Mouse (Mus musculus): ENCODE results near the gene Cpeb1. TPM values are rescaled to one million over a fixed set of nuclear protein-coding genes. Genes with fewer than 3 reads are reported as not detected.
A peak's percentile ranks its signal among the peaks of the same experiment; 100 is the strongest.

The Cpeb1 gene
- polyA plus RNA-seq, 1 experiment, result not detected

DNA sequence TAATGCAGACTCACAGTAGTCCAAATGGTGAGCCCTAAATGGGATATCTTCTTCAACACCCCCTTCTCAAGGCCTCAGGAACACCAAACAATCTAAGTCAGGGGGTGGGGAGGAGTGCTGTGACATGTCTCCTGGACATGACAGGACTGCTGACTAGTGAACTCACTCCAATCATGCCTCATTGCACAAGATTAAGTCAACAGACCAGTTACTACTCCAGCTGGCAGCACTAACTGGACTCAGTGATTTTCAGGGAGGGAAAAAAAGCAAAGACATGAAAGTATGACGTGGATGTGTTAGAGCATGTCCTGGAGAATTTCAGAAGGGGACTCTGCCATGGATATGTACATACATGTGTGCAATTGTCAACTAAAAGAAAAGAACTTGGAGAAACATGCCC lies 75.9 kb downstream of the Cpeb1 start:
- no peaks in the 10 kb centered on the region for H3K36me3 ChIP-seq (replicated peaks; ENCODE audit: low read length)
- H3K4me1 ChIP-seq, result no peaks in the 10 kb centered on the region
- no peak overlapping the region for H3K4me3 ChIP-seq (replicated peaks)
- peaks cover 17% of the 10 kb centered on the region for H3K27me3 ChIP-seq (replicated peaks)
- no peaks in the 10 kb centered on the region for H3K9me3 ChIP-seq
- no peak for TF ChIP-seq FLI1 (IDR thresholded peaks at IDR 0.05; ENCODE audit: low read length)
- TF ChIP-seq GATA1 (IDR thresholded peaks at IDR 0.05; ENCODE audit: borderline replicate concordance, low read length), result no peak

- Histone ChIP-seq H3K27me3 (replicated peaks) (peaks cover 36% of the 10 kb centered on the region), H3K4me3 (replicated peaks) (peak overlapping the region; percentile 72), H3K4me1 (peaks cover 10% of the 10 kb centered on the region), H3K36me3 (replicated peaks; ENCODE audit: low read length) (no peaks in the 10 kb centered on the region), H3K9me3 (no peaks in the 10 kb centered on the region)
- TF ChIP-seq GATA1 (IDR thresholded peaks at IDR 0.05; ENCODE audit: borderline replicate concordance, low read length), result no peak
- TF ChIP-seq FLI1 (IDR thresholded peaks at IDR 0.05; ENCODE audit: low read length), result no peak
Measured at GRCm38 (mm10) chr7:81372337-81372920, 82.8 kb downstream of the Cpeb1 start.

- peaks cover 37% of the 10 kb centered on the region for H3K27me3 ChIP-seq (replicated peaks)
- peaks cover 10% of the 10 kb centered on the region for H3K4me1 ChIP-seq
- no peak overlapping the region for H3K4me3 ChIP-seq (replicated peaks)
- H3K36me3 ChIP-seq (replicated peaks; ENCODE audit: low read length), result no peaks in the 10 kb centered on the region
- H3K9me3 ChIP-seq, result no peaks in the 10 kb centered on the region
- TF ChIP-seq GATA1 (IDR thresholded peaks at IDR 0.05; ENCODE audit: borderline replicate concordance, low read length), result no peak
- TF ChIP-seq FLI1 (IDR thresholded peaks at IDR 0.05; ENCODE audit: low read length), result no peak
Measured at GRCm38 (mm10) chr7:81371811-81372210, 83.5 kb downstream of the Cpeb1 start.

DNA sequence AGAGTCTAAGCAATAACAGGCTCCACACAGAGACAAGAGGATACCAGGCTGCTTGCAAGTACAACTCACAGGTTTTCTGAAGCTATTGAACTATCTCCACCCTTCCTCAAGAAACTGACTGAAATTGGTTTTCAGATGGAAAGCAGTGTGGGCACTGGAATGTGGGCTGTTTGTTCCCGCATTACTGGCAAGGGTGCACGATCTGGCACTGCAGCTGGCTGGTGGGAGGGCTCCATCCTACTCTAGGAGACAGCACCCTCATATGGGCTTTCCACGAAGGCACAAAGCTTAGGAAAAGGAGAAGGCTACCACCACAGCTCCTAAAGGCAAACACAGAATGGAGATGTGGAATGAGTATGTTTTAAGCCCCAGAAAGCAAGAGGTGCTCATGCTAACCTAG lies 85.5 kb downstream of the Cpeb1 start:
- no peak for TF ChIP-seq GATA1 (IDR thresholded peaks at IDR 0.05; ENCODE audit: borderline replicate concordance, low read length)
- TF ChIP-seq FLI1 (IDR thresholded peaks at IDR 0.05; ENCODE audit: low read length), result no peak
- Histone ChIP-seq H3K9me3 (no peaks in the 10 kb centered on the region), H3K4me3 (replicated peaks) (no peak overlapping the region)

GRCm38 (mm10) chr7:81367946-81368345 lies 87.3 kb downstream of the Cpeb1 start:
- H3K9me3 ChIP-seq, result no peaks in the 10 kb centered on the region
- no peaks in the 10 kb centered on the region for H3K36me3 ChIP-seq (replicated peaks; ENCODE audit: low read length)
- TF ChIP-seq GATA1 (IDR thresholded peaks at IDR 0.05; ENCODE audit: borderline replicate concordance, low read length) (no peak), FLI1 (IDR thresholded peaks at IDR 0.05; ENCODE audit: low read length) (no peak)
- H3K27me3 ChIP-seq (replicated peaks), result peaks cover 40% of the 10 kb centered on the region
- peaks cover 10% of the 10 kb centered on the region for H3K4me1 ChIP-seq
- no peak overlapping the region for H3K4me3 ChIP-seq (replicated peaks)

More for the DNA sequence above, 85.5 kb downstream of the Cpeb1 start:
- Histone ChIP-seq H3K4me1 (peaks cover 10% of the 10 kb centered on the region), H3K27me3 (replicated peaks) (peaks cover 41% of the 10 kb centered on the region), H3K36me3 (replicated peaks; ENCODE audit: low read length) (no peaks in the 10 kb centered on the region)

DNA sequence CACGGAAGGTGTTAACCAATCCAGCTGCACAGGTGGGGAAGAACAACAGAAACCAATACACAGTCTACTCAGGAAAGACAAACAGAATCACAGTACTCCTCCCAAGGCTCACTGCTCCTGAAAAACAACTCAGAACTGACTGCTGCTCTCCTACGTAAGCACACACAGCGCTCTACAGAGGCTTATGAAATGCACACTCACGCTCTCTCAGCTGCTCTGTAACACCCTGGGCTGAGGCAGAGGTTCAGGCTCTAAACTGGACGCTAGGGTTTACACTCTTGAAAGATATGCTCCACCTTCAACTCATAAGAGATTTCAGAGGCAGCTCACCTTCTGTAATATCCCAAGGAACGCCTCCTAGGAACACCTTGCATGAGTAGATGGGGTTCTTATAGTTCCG lies 98.3 kb downstream of the Cpeb1 start:
- peaks cover 3% of the 10 kb centered on the region; the same call in 1 of the 2 replicates for H3K4me1 ChIP-seq
- no peaks in the 10 kb centered on the region for H3K36me3 ChIP-seq (replicated peaks; ENCODE audit: low read length)
- H3K4me3 ChIP-seq (replicated peaks), result no peak overlapping the region
- H3K9me3 ChIP-seq, result no peaks in the 10 kb centered on the region
- TF ChIP-seq GATA1 (IDR thresholded peaks at IDR 0.05; ENCODE audit: borderline replicate concordance, low read length), result no peak
- TF ChIP-seq FLI1 (IDR thresholded peaks at IDR 0.05; ENCODE audit: low read length), result no peak
- H3K27me3 ChIP-seq (replicated peaks), result peaks cover 40% of the 10 kb centered on the region

- peaks cover 46% of the 10 kb centered on the region for H3K27me3 ChIP-seq (replicated peaks)
- H3K9me3 ChIP-seq, result no peaks in the 10 kb centered on the region
- TF ChIP-seq GATA1 (IDR thresholded peaks at IDR 0.05; ENCODE audit: borderline replicate concordance, low read length), result no peak
- H3K4me1 ChIP-seq, result peaks cover 3% of the 10 kb centered on the region; the same call in 1 of the 2 replicates
- H3K4me3 ChIP-seq (replicated peaks), result no peak overlapping the region
- H3K36me3 ChIP-seq (replicated peaks; ENCODE audit: low read length), result no peaks in the 10 kb centered on the region
Measured at GRCm38 (mm10) chr7:81356360-81356759, 98.9 kb downstream of the Cpeb1 start.

DNA sequence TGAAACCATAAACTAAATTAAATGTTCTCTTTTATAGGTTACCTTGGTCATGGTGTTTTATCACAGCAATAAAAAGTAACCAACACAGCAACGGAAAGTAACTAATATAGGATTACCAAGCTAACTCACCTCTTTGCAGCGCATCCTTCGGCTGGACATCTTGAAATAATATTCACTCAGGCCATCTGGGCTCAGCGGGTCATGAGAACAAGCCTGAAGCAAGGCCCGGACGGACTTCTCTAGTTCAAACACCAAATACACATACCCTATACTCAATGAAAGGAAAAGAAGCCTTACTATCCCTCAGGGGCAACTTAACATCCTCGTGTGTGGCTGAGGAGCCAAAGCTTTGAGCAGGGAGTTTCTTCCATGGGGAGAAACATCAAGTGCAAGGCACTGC lies 99.5 kb downstream of the Cpeb1 start:
- Histone ChIP-seq H3K4me3 (replicated peaks) (no peak overlapping the region), H3K27me3 (replicated peaks) (peaks cover 45% of the 10 kb centered on the region), H3K9me3 (no peaks in the 10 kb centered on the region), H3K4me1 (peaks cover 3% of the 10 kb centered on the region; the same call in 1 of the 2 replicates), H3K36me3 (replicated peaks; ENCODE audit: low read length) (no peaks in the 10 kb centered on the region)
- TF ChIP-seq FLI1 (IDR thresholded peaks at IDR 0.05; ENCODE audit: low read length) (no peak), GATA1 (IDR thresholded peaks at IDR 0.05; ENCODE audit: borderline replicate concordance, low read length) (no peak)

GRCm38 (mm10) chr7:81351826-81352225 lies 103.4 kb downstream of the Cpeb1 start:
- Histone ChIP-seq H3K9me3 (no peaks in the 10 kb centered on the region), H3K4me1 (peaks cover 6% of the 10 kb centered on the region; the same call in 1 of the 2 replicates), H3K27me3 (replicated peaks) (peaks cover 49% of the 10 kb centered on the region), H3K36me3 (replicated peaks; ENCODE audit: low read length) (no peaks in the 10 kb centered on the region), H3K4me3 (replicated peaks) (no peak overlapping the region)
- TF ChIP-seq GATA1 (IDR thresholded peaks at IDR 0.05; ENCODE audit: borderline replicate concordance, low read length) (no peak), FLI1 (IDR thresholded peaks at IDR 0.05; ENCODE audit: low read length) (no peak)

- Histone ChIP-seq H3K4me3 (replicated peaks) (no peak overlapping the region), H3K27me3 (replicated peaks) (peaks cover 31% of the 10 kb centered on the region), H3K4me1 (peaks cover 24% of the 10 kb centered on the region), H3K9me3 (no peaks in the 10 kb centered on the region), H3K36me3 (replicated peaks; ENCODE audit: low read length) (peaks cover 10% of the 10 kb centered on the region)
- TF ChIP-seq GATA1 (IDR thresholded peaks at IDR 0.05; ENCODE audit: borderline replicate concordance, low read length) (no peak), FLI1 (IDR thresholded peaks at IDR 0.05; ENCODE audit: low read length) (no peak)
Measured at GRCm38 (mm10) chr7:81348206-81348605, 107.1 kb downstream of the Cpeb1 start.

Measured in megakaryocyte, embryonic 14.5 days (primary cell).